Mouse (Mus musculus) thymus, postnatal 25 days (tissue): ENCODE data around the gene Trpm8.

Source experiments
- DNase-seq: peaks from one replicate; pipeline ENCODE4 v3.0.0; 2022

The Trpm8 gene

GRCm38 (mm10) chr1:88277098-88277817, at the start of gene Trpm8, which contains the start of gene Hjurp:
Gene Trpm8 (plus strand): TSS chr1:88277661.
Gene Hjurp (minus strand): TSS chr1:88277633.
- peak; percentile 100 for DNase-seq

GRCm38 (mm10) chr1:88228121-88228520, 49.3 kb upstream of the Trpm8 start:
- DNase-seq: no peak

DNA sequence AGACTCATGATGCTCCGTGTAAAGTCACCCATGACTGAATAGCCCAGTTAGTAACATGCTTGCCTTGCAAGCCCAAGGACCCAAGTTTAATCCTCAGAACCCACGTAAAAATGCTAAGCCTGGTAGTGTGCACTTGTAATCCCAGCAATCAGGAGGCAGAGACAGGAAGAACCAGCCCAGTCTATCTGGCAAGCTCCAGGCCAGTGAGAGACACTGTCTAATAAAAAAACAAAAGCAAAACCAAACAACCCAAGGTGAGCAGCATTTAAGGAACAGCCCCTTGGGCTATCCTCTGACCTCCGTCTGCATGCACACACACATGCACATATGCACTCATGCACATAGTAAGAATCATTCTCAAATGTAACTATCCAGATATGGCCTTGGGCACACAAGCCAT, 47.9 kb upstream of the Trpm8 start:
- no peak for DNase-seq

- no peak for DNase-seq
Measured at GRCm38 (mm10) chr1:88229986-88230385, 47.5 kb upstream of the Trpm8 start.

DNA sequence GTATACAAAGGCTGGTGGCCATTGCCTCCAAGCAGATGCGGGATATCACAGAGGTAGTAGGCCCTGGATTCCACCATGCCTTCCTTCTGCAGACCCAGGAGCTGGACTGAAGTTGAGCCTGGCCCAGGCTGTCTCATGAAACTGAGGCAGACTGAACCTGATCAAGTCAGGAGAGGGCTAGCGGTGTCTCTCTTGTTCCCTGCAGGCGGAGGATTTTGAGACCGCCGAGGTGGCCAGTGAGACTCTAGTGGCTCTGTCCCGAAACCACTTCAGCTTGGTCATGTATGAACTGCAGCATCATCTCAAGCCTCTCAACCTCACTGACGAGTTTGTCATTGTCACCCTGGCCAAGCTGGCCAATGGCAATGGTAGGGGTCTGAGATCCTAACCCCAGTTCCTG, 47.0 kb upstream of the Trpm8 start:
- no peak for DNase-seq

- no peak for DNase-seq
Measured at GRCm38 (mm10) chr1:88230981-88231802, 46.3 kb upstream of the Trpm8 start.

- no peak for DNase-seq
Measured at GRCm38 (mm10) chr1:88231803-88232499, 45.5 kb upstream of the Trpm8 start.

DNA sequence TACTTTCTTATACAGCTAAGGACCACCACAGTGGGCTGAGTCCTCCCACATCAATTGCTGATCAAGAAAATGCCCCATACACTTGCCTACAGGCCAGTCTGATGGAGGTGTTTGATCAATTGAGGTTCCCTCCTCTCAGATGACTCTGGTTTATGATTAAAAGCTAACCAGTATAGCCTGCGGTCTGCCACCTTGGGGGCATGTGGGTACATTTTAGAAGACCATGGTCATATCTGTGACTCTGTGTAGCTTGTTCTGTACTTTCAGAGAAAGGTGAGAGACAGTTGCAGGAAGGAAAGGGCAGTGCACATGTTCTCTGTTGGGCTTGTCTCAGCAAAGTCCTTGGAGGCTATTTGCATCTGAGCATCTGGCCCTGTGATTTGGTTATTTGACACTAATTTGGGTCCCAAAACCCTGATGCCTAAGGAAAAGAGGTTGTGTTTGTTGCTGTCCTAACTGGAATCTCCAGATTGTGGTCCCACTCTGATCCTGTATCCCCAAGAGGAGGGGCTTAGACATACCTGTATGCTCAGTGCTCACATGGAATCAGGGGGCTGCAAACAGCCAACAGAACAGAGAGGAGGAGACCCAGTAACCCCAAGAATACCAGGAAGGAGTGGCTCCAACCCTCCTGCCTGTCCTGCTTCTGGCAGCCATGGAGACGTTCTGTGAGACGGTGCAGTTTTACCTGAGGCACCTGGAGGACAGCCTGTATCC, 44.6 kb upstream of the Trpm8 start:
- DNase-seq: no peak

DNA sequence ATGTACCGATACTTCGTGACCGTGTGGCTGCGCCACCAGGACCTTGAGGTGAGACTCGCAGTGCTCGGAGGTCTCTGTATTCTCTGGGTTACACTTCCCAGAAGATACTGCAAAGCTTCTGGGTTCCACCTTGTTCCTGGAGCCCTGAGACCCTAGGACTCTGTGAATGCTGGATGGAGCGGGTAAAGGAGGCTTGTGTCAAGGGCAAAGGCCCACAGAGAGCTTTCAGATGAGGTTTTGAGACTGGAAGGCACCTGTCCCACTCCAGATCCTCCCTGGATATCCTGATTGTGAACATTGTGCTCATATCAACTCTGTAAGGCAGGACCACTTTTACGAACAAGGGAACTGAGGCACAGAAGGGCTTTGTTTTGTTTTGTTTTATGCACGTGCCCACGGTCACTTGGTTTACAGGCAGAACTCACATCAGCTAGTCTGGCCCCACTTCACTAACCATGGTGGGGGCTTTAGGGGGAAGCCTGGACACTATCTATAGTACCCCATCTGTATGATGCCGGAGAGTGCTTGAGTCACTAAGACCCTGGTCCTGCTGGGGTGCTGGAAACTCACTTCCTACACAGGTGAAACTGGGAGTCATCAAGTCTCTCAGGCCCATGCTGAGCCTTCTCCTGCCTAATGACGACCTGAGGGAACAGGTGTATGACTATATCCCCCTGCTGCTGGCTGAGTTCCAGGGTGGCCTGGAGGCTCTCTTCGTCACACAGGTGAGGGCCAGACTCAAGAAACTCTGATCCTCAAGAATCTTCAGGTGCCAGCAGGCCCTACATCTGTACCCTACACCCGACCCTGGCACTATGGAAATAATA, 43.8 kb upstream of the Trpm8 start:
- no peak for DNase-seq

DNA sequence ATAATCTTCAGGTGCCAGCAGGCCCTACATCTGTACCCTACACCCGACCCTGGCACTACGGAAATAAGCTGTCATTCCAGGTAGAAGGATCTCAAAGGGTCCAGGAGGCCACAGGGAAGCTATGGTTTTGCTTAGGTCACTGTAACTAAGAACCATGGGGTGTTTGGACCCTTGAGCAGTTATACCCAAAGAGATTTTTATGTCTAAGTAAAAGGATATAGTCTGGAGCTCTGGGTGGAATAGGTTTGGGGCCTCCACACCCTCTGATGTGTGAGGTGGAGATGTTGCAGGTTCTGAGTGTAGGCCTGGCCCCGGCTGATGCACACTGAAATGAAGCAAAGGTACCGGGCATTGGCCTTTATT, 43.2 kb upstream of the Trpm8 start:
- DNase-seq: no peak

DNA sequence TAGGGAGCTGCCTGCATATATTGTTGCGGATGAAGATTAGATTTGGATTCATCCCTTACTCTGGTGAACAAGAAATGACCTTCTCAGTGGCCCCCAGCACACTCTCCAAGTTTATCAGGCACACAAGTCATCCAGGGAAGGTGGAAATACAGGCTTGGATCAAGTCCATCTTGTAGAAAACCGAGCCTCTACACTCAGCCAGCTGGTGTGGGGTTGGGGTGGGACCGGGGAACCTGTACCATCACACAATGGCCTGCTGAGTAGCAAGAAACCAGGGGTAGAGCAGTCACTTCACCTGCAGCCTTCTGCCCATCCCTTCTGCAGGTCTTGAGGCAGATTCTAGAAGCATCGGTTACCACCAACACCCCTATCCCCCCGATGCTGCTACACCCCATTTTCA, 42.8 kb upstream of the Trpm8 start:
- no peak for DNase-seq

GRCm38 (mm10) chr1:88235046-88235893, 42.2 kb upstream of the Trpm8 start:
- DNase-seq: no peak

GRCm38 (mm10) chr1:88235894-88236415, 41.5 kb upstream of the Trpm8 start:
- no peak for DNase-seq

DNA sequence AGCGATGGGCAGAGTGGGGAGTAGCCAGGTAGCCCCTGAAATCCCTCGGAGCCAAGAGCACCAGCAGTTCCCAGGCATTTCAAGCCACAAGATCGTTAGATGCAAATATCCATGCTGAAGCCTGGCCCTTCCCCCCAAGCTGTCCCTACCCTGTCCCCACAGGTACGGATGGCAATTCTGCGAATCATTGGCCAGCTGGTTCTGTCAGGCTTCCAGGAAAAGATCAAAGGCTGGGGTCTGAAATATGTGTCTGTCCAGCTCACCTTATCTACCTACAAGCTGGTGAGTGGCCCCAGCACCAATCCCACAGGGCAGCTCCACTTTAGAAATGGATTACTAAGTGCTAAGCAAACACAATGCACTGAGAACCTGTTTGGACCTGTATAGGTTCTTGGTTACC, 40.1 kb upstream of the Trpm8 start:
- DNase-seq: no peak

DNA sequence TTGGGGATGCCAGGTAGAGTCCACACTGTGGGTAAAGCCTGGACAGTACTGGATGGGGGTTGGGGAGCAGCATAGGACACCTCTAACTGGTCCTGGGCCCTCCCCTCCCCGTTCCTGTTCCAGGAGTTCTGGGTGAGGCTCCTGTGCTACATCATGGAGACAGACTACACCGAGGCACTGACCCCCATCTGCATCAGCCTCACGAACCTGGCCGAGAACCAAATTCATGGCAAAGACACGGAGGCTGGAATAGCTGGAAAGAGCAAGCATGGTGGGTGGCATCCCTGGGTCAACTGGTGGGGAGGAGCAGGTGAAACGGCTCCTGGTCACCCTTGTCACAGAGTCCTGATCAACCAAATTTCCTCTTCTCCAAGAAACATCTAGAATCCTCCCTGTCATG, 38.7 kb upstream of the Trpm8 start:
- DNase-seq: no peak

DNA sequence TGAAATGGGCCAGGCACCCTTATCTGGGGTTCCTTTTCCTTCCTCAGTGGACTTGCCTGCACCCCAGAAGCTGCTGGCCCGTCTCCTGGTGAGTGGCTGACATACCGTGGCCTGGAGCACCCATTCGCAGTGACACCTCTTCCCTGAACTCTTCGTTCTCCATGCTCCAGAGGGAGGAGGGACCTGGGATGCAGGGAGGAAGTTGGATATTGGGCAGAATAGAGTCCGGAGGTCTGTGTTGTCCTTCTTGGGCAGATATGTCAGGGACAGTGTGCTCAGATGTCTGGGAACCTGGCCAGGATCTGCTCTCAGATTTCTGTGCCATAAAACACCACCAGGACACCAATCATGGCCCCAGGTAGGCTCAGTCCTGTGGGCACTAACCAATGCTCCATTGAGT, 37.4 kb upstream of the Trpm8 start:
- DNase-seq: no peak

DNA sequence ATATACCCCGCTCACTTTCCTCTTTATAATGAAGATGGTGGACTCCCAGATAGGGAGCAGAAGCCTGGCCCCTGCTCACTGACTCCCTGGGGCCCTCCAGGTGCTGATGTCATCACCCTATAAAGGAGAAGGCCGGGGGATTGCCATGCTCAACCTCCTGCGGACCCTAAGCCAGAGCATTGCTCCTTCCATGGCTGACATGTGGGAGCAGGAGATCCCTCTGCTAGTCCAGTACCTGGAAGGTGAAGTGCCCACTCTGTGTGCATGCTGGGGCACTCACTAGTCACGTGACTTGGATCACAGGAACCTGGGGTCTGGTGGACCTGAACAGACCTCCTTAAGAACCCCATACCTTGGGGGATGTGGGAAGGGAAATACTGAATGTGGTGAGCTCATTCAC, 36.9 kb upstream of the Trpm8 start:
- DNase-seq: no peak

DNA sequence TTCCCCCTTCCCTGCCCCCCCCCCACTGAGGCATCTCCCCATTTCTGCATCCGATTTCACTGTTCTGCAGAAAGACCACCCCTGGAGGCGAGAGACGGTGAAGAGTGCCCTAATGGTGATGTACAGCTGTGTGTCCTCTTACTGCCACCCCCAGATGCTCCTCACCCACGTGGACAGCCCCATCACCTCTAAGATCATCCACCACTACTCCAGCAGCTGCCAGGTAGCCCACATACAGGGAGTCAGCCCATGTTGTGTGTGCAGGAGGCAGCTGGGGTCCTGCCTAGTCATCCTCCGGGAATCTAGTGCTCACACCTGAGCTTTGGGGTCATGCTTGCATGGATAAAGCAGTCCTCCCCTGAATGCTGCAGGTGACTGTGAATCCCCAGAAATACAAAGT, 33.6 kb upstream of the Trpm8 start:
- no peak for DNase-seq

DNA sequence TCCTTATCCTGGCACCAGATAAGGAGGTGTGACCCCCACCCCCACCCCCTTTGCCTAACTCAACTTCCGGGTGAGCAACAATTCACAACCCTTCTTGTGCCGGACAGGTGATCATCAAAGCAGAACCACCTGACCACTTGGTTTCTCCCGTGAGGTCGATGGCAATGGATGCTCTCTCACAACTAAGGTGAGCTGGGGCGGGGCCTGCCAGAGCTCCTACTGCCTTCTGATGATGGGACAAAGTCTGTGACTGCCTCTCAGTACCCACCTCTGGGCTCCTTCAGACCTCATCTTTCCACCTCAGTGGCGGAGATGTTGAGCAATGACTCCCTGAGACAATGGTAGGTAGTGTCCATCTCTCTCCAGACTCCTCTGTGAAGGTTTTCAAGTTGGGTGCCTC, 31.6 kb upstream of the Trpm8 start:
- no peak for DNase-seq

GRCm38 (mm10) chr1:88246386-88246785, 31.1 kb upstream of the Trpm8 start:
- no peak for DNase-seq

GRCm38 (mm10) chr1:88247660-88248059, 29.8 kb upstream of the Trpm8 start:
- no peak for DNase-seq
